In the genomic region with DNA sequence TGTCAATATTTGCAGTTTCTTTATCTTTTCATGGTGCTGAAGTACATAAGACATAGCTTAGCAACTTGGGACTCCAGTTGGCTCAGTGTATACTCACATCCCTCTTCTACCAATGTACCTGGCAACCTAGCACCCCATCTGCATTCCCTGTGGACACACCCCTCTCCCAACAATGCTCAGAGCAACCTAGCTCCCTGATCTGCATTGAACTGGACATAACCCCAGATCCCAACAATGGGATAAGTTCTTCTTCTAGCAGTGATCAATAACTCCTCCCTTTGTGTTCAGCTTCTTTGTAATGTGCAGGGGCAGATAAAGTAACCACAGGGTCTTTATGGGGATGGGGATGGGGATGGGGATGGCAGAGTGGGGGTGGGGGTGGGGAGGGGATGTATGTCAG, we compare ENCODE assay signal across 27 mouse cellular contexts.
"Had no signal": no experiment of that assay in that cellular context is flagged by ENCODE, and none has a peak within 500 bp of the region (broad histone marks: within the 10 kb centered on the region; RNA-seq: fewer than 3 reads in every experiment).

No protein-coding gene starts in this region.

- H3K4me3 ChIP-seq: gastrocnemius, adult 2 months; heart, adult 2 months; heart, embryonic 13.5 days; heart, embryonic 15.5 days; hindbrain, embryonic 10.5 days; hindbrain, embryonic 12.5 days; limb, embryonic 13.5 days; limb, embryonic 15.5 days had no signal

- H3K4me1 ChIP-seq: heart, embryonic 13.5 days; heart, embryonic 15.5 days; hindbrain, embryonic 12.5 days; limb, embryonic 13.5 days; limb, embryonic 15.5 days had no signal

- DNase-seq: gastrocnemius, adult 2 months; gastrocnemius, postnatal 10 days; gastrocnemius, postnatal 25 days; heart, adult 2 months; heart, postnatal 14 days; heart, postnatal 4 days; kidney, adult 18-20 months; kidney, adult 8-10 months; kidney, postnatal 14 days; kidney, postnatal 36 days; layer of hippocampus, adult 9-11 months; layer of hippocampus, postnatal 36 days; left cerebral cortex, postnatal 4 days had no signal

- H3K9ac ChIP-seq: heart, embryonic 13.5 days; heart, embryonic 15.5 days; hindbrain, embryonic 12.5 days; hindbrain, embryonic 14.5 days; limb, embryonic 13.5 days; limb, embryonic 15.5 days; liver, embryonic 14.5 days had no signal

- H3K4me2 ChIP-seq: heart, embryonic 11.5 days; heart, embryonic 13.5 days; heart, embryonic 15.5 days; hindbrain, embryonic 12.5 days; hindbrain, embryonic 14.5 days; limb, embryonic 13.5 days; limb, embryonic 15.5 days; liver, embryonic 11.5 days had no signal

- ATAC-seq: hindbrain, embryonic 16.5 days; inflammation-experienced regulatory T-cells, adult 6 months; intestine, embryonic 16.5 days had no signal

- H3K27me3 ChIP-seq: heart, embryonic 13.5 days; heart, embryonic 15.5 days; hindbrain, embryonic 12.5 days; limb, embryonic 13.5 days; limb, embryonic 15.5 days had no signal

- H3K36me3 ChIP-seq: heart, embryonic 13.5 days; heart, embryonic 15.5 days; hindbrain, embryonic 10.5 days; hindbrain, embryonic 12.5 days; limb, embryonic 13.5 days; limb, embryonic 15.5 days had no signal

- H3K27ac ChIP-seq: gastrocnemius, adult 2 months; heart, adult 2 months; heart, embryonic 13.5 days; heart, embryonic 15.5 days; hindbrain, embryonic 10.5 days; hindbrain, embryonic 12.5 days; hindbrain, embryonic 14.5 days; kidney, postnatal 0 days; limb, embryonic 13.5 days; limb, embryonic 15.5 days; liver, embryonic 14.5 days had no signal

- H3K9me3 ChIP-seq: heart, embryonic 15.5 days; hindbrain, embryonic 12.5 days; limb, embryonic 13.5 days; limb, embryonic 15.5 days had no signal
